Mouse (Mus musculus) stomach, embryonic 16.5 days (tissue): Measurements from ENCODE around the gene Msantd2. TPM values are rescaled to one million over a fixed set of nuclear protein-coding genes. Genes with fewer than 3 reads are reported as not detected.
A peak's percentile ranks its signal among the peaks of the same experiment; 100 is the strongest.

Source experiments
- ATAC-seq: fragments of 200-750 bp; cut with Nextera tagmentation; 2 replicates; pipeline ENCODE4 v1.8.0; 2017; ENCODE audit warnings: moderate number of reproducible peaks, moderate TSS enrichment; ENCODE audit not compliant: insufficient read depth, low FRiP score
- H3K27ac ChIP-seq: fragments of 300-500 bp; sonication (generic); 2 replicates; pipeline ENCODE4 v1.5.1; 2014; ENCODE audit warnings: low read length
- H3K27me3 ChIP-seq: fragments of 300-500 bp; sonication (generic); 2 replicates; pipeline ENCODE4 v1.6.1; 2014; ENCODE audit warnings: low read length, control low read depth, mixed read lengths; ENCODE audit not compliant: control insufficient read depth, insufficient read depth
- H3K36me3 ChIP-seq: fragments of 300-500 bp; sonication (generic); 2 replicates; pipeline ENCODE4 v1.6.1; 2014; ENCODE audit warnings: low read length; ENCODE audit not compliant: control insufficient read depth, insufficient read depth
- H3K4me1 ChIP-seq: fragments of 300-500 bp; sonication (generic); 2 replicates; pipeline ENCODE4 v1.6.1; 2014; ENCODE audit warnings: low read length, control low read depth, mixed read lengths; ENCODE audit not compliant: control insufficient read depth, insufficient read depth
- H3K4me2 ChIP-seq: fragments of 300-500 bp; sonication (generic); 2 replicates; pipeline ENCODE4 v1.6.1; 2014; ENCODE audit warnings: low read depth, low read length, mixed read lengths
- H3K4me3 ChIP-seq: fragments of 300-500 bp; sonication (generic); replicated peaks from 2 replicates; pipeline ENCODE4 v1.5.1; 2014; ENCODE audit warnings: mild to moderate bottlenecking, low read length
- H3K9ac ChIP-seq: fragments of 300-500 bp; sonication (generic); 2 replicates; pipeline ENCODE4 v1.6.1; 2014; ENCODE audit warnings: low read length
- H3K9me3 ChIP-seq: fragments of 300-500 bp; sonication (generic); replicated peaks from 2 replicates; pipeline ENCODE4 v1.6.1; 2016; ENCODE audit warnings: low read length, control low read depth; ENCODE audit not compliant: control insufficient read depth
- WGBS: fragments of 180-500 bp; shearing (Covaris S2); extraction: QIAGEN DNeasy Blood & Tissue Kit; methylation state at CpG from one replicate; pipeline ENCODE4 v1.1.7; 2014; 5-methylcytosine and 5-hydroxymethylcytosine counted together
- polyA plus RNA-seq: library from polyadenylated mRNA; unstranded; fragments of >200 nt; fragmentation: Nextera tagmentation; extraction: Ambion mirVana; gene quantifications from 2 replicates; pipeline ENCODE4 v1.2.1, GENCODE M21; 2015

Msantd2 gene
- polyA plus RNA-seq, 1 experiment from 2014 or later: 16.1 TPM

DNA sequence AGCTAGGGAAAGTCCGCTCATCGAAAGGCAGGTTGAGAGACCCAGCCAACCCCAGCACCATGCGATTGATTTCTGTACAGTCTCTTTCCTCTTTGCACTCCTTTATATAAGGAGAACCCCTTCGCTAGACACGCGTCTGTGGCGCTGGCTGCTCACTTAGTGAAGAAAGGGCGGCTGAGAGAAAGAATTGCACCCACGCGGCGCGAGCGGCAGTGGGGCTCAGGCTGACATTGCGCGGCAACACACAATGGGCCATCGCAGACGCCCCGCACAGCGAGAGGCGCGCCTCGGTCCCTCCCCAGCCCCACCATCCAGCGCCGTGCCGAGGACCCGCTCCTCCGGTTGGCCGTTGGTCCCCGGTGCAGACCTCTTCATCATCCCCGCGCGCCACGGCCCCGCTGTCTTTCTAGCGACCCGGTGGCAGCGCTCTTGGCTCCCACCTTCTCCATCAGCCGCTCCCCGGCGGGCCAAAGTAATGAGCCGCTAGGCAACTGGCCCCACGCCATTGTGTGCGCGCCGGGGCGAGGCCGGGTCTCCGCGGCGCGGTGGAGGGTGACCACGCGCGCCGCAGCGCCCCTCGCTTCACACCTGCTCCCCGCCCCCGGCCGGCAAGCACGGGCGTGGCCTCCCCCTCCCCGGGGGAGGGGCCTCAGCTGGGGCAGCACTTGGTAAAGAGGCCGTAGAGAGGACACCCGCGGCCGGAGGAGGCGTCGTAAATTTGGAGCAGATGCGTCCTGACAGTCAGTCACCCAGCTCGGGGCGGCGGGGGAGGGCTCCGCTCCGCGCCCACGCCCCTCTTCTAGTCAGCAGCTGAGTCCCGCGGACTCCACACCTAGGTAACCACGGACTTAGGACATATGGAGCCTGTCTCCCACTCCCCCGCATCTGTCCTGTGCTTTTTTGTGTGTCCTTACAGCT is 28.8 kb upstream of the Msantd2 start:
- peak overlapping the region; percentile 50 for H3K4me3 ChIP-seq
- peak overlapping the region; percentile 91 for H3K4me2 ChIP-seq
- H3K27ac ChIP-seq: no peak overlapping the region
- under 1% methylated on average over 74 of the region's 81 CpGs for WGBS
- peaks cover 68% of the 10 kb centered on the region for H3K27me3 ChIP-seq
- no peaks in the 10 kb centered on the region for H3K36me3 ChIP-seq
- ATAC-seq: peak; percentile 59; the same call in 1 of the 2 replicates
- peak overlapping the region; percentile 37; the same call in 1 of the 2 replicates for H3K9ac ChIP-seq
- H3K4me1 ChIP-seq: peaks cover 13% of the 10 kb centered on the region; the same call in 1 of the 2 replicates
- H3K9me3 ChIP-seq: no peaks in the 10 kb centered on the region

DNA sequence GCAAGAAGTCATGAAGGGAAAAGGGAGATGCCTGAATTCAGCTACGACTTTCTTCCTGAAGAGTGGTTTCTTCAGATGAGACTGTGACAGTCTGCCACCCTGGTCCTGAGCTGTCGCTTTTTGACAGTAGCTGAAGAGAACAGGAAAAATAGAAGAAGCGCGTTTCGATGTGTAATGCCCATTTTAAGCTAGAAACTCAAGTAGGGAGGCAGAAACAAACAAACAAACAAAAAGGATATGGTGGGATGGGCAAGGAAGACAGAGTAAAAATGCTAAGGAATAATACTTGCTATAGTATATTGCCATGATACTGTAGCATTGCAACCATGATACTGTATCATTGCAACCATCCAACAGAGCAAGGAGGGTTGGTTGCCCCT is 28.2 kb upstream of the Msantd2 start:
- no peaks in the 10 kb centered on the region for H3K36me3 ChIP-seq
- H3K27ac ChIP-seq: no peak overlapping the region
- H3K4me2 ChIP-seq: peak overlapping the region; percentile 91
- peaks cover 63% of the 10 kb centered on the region for H3K27me3 ChIP-seq
- H3K9ac ChIP-seq: no peak overlapping the region; the same call in 1 of the 2 replicates
- H3K4me1 ChIP-seq: peaks cover 13% of the 10 kb centered on the region; the same call in 1 of the 2 replicates
- ATAC-seq: no peak
- H3K9me3 ChIP-seq: no peaks in the 10 kb centered on the region
- WGBS: 14% methylated on average over 5 of the region's 5 CpGs
- peak overlapping the region; percentile 50 for H3K4me3 ChIP-seq

DNA sequence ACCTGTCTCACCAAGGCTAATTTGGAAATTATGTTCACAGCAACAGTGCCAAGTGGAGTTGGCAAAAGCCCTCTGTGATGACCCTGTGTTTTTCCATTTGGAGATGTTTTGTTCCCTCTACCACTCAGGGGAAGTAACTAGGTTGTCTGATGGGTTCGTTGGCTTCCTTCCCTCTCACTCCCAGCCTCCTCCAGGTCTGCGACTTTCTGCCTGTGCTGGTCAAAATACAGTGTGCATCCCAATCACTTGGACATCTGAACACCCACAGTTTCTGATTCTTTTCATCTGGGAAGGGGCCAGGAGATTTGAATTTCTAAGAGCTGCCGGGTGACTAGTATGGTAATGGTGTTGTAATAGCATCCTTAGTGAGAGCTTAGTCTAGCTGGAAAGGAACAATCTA is 27.5 kb upstream of the Msantd2 start:
- no peak for ATAC-seq
- Histone ChIP-seq H3K4me1 (peaks cover 9% of the 10 kb centered on the region; the same call in 1 of the 2 replicates), H3K9ac (no peak overlapping the region), H3K27me3 (peaks cover 56% of the 10 kb centered on the region), H3K9me3 (no peaks in the 10 kb centered on the region), H3K36me3 (no peaks in the 10 kb centered on the region), H3K4me3 (no peak overlapping the region), H3K4me2 (no peak overlapping the region), H3K27ac (no peak overlapping the region)
- 13% methylated on average over 3 of the region's 3 CpGs for WGBS

DNA sequence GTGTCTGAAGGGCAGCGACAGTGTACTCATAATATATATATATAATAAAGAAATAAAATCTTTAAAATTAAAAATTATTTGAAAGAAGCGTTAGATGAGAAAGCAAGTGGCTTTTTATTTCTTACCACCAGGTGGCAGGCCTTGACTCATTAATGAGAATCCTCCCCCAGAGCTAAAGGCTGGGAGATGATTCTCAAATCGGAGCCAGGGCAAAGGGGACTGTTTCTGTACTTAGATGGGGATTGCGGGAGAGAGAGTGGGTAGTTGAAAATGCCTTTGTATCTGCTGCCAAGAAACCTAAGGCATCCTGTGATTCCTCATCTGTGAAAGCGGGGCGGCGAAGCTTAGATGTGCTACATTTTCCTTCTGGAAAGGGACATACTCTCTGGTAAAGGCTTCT is 26.4 kb upstream of the Msantd2 start:
- Histone ChIP-seq H3K9ac (no peak overlapping the region), H3K27ac (no peak overlapping the region), H3K4me2 (no peak overlapping the region), H3K4me1 (peaks cover 6% of the 10 kb centered on the region; the same call in 1 of the 2 replicates), H3K36me3 (no peaks in the 10 kb centered on the region), H3K9me3 (no peaks in the 10 kb centered on the region), H3K4me3 (no peak overlapping the region), H3K27me3 (peaks cover 45% of the 10 kb centered on the region)
- no peak for ATAC-seq
- WGBS: 11% methylated on average over 7 of the region's 7 CpGs

DNA sequence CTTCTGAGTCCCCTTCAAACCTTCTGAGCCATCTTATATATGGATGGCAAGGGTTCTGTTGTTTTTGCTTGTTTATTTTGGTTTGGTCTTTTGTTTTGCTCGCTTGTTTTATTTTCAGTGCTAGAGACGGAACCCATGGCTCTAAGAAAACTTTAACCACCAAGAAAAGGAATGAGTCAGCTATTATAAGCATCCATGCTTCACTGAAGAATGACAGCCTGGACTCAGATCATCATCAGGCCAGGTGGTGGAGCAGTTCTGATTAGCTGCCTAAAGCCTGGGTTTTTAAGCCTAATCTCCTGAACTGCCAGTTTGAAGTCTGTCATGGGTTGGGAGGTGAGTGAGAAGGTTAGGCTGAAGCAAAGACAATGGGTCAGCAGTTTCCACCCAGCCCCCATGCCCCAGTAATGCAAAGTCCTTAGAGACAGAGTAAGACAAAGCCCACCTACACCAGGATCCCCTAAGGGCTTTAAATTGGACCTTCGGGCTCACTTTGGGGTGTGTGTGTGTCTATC is 15.5 kb upstream of the Msantd2 start:
- no peak for ATAC-seq
- H3K4me3 ChIP-seq: no peak overlapping the region
- no peaks in the 10 kb centered on the region for H3K27me3 ChIP-seq
- H3K4me2 ChIP-seq: no peak overlapping the region
- H3K9me3 ChIP-seq: 0 out of 2 replicates have a peak, but pooled peaks cover 4% of the 10 kb centered on the region
- H3K36me3 ChIP-seq: no peaks in the 10 kb centered on the region
- no peaks in the 10 kb centered on the region for H3K4me1 ChIP-seq
- H3K27ac ChIP-seq: no peak overlapping the region
- WGBS: 65% methylated on average over 3 of the region's 3 CpGs
- H3K9ac ChIP-seq: no peak overlapping the region

DNA sequence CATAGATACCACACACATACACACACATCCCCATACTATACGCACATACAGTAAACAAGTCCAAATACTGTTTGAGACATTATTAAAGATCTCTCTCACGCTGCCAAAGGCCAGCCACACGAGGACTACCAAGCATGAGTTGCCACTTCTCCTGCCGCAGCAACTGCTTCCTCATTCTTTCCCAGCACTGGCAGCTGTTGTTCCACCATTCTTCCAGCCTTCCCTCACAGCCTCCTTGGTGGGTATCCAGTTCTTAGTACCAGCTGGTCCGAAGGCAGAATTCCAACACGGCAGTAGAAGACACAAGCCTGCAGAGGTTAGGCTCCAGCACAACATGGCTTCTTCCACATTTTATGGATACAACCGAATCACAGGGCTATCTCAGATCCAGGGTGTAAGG is 14.2 kb upstream of the Msantd2 start:
- Histone ChIP-seq H3K9ac (no peak overlapping the region), H3K9me3 (0 out of 2 replicates have a peak, but pooled peaks cover 4% of the 10 kb centered on the region), H3K27me3 (no peaks in the 10 kb centered on the region), H3K4me2 (no peak overlapping the region), H3K4me3 (no peak overlapping the region), H3K27ac (no peak overlapping the region), H3K36me3 (no peaks in the 10 kb centered on the region), H3K4me1 (no peaks in the 10 kb centered on the region)
- 76% methylated on average over 7 of the region's 7 CpGs for WGBS
- no peak for ATAC-seq

DNA sequence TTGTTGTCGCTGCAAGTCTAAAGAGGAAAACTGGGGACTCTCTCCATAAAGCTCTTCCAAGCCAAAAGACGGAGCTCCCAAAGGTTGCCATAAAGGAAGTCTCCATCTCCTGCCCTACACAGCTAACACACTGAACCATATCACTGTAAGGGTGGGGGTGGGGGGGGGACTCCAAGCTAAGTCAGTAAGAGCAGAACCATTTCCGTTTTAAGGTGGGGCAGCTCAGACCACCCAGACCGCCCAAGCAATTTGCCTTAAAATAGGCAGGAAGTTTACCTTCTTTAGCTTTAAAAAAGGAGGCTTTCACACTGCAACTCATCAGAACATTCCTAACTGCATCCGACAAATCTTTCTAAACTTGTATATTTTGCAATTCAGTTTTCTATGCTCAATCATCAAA is 4.0 kb upstream of the Msantd2 start:
- Histone ChIP-seq H3K4me1 (0 out of 2 replicates have a peak, but pooled peaks cover 5% of the 10 kb centered on the region), H3K36me3 (no peaks in the 10 kb centered on the region), H3K27me3 (no peaks in the 10 kb centered on the region), H3K27ac (no peak overlapping the region), H3K9me3 (no peaks in the 10 kb centered on the region), H3K4me2 (no peak overlapping the region), H3K9ac (no peak overlapping the region), H3K4me3 (no peak overlapping the region)
- ATAC-seq: no peak
- WGBS: 66% methylated on average over 5 of the region's 5 CpGs

DNA sequence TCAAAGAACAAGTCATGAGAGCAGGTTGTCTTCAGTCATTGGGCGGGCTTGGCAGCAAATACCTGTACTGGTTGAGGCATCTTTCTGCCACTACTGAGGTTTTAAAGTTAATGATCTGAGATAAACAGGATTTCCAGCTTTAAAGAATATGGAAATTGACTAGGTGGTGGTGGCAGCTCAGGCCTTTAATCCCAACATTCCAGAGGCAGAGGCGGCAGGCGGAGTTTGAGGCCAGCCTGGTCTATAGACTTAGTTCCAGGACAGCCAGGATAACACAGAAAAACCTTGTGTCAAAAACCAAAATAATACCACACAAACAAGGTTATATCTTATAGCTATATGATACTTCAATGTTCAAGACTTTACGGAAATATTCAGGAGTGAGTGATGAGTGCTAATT is 1.1 kb upstream of the Msantd2 start:
- peak overlapping the region; percentile 79 for H3K4me2 ChIP-seq
- peak overlapping the region; percentile 83 for H3K4me3 ChIP-seq
- peaks cover 9% of the 10 kb centered on the region for H3K4me1 ChIP-seq
- no peak for ATAC-seq
- peak overlapping the region; percentile 100 for H3K27ac ChIP-seq
- 47% methylated on average over 4 of the region's 4 CpGs for WGBS
- H3K9ac ChIP-seq: peak overlapping the region; percentile 96; the same call in 1 of the 2 replicates
- H3K27me3 ChIP-seq: no peaks in the 10 kb centered on the region
- no peaks in the 10 kb centered on the region for H3K9me3 ChIP-seq
- H3K36me3 ChIP-seq: no peaks in the 10 kb centered on the region

DNA sequence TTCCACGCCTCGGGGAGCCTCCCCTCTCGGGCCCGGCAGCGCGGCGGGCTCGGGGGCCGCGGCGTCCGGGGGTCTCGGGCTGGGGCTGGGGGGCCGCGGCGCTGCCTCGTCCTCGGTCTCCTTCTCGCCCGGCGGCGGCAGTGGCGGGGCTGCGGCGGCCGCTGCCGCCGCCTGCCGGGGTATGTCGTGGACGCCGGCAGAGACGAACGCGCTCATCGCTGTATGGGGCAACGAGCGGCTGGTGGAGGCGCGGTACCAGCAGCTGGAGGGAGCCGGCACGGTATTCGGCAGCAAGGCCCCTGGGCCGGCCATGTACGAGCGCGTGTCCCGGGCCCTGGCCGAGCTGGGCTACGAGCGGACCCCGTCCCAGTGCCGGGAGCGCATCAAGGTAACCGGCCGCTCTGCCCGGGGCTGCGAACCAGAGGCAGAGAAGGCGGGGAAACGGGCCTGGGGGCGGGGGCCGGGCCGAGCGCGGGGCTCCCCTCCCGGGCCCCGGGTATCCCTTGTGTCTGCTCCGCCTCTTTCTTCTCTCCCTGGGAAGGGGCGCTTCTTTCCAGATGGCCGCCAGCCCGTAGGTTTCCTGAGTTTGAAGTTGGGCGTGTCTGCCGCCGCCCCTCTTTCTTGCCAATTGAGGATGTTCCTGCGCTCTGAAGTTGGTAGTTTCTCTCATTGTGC is 464 bp downstream of the Msantd2 start:
- peak; percentile 70 for ATAC-seq
- Histone ChIP-seq H3K4me1 (peaks cover 9% of the 10 kb centered on the region), H3K4me2 (peak overlapping the region; percentile 79), H3K27me3 (no peaks in the 10 kb centered on the region), H3K27ac (peak overlapping the region; percentile 100), H3K36me3 (no peaks in the 10 kb centered on the region), H3K9me3 (no peaks in the 10 kb centered on the region), H3K4me3 (peak overlapping the region; percentile 83), H3K9ac (peak overlapping the region; percentile 96)
- WGBS: under 1% methylated on average over 67 of the region's 75 CpGs
